Mouse (Mus musculus) neural tube, embryonic 13.5 days (tissue): ENCODE data around the gene Hcrtr2. TPM values are rescaled to one million over a fixed set of nuclear protein-coding genes. Genes with fewer than 3 reads are reported as not detected.

Experiments used
- ATAC-seq: fragments of 200-750 bp; cut with Nextera tagmentation; 2 replicates; pipeline ENCODE4 v1.8.0; 2017; ENCODE audit warnings: low read depth, mild to moderate bottlenecking, moderate TSS enrichment, moderate library complexity
- H3K27ac ChIP-seq: fragments of 300-500 bp; sonication (generic); replicated peaks from 2 replicates; pipeline ENCODE4 v1.5.1; 2015; ENCODE audit warnings: moderate library complexity, mild to moderate bottlenecking, inconsistent platforms
- H3K27me3 ChIP-seq: fragments of 300-500 bp; sonication (generic); 2 replicates; pipeline ENCODE4 v1.6.1; 2015; ENCODE audit warnings: mild to moderate bottlenecking, inconsistent platforms
- H3K36me3 ChIP-seq: fragments of 300-500 bp; sonication (generic); 2 replicates; pipeline ENCODE4 v1.6.1; 2015; ENCODE audit warnings: mild to moderate bottlenecking, inconsistent platforms
- H3K4me1 ChIP-seq: fragments of 300-500 bp; sonication (generic); replicated peaks from 2 replicates; pipeline ENCODE4 v1.6.1; 2015; ENCODE audit warnings: inconsistent platforms
- H3K4me2 ChIP-seq: fragments of 300-500 bp; sonication (generic); 2 replicates; pipeline ENCODE4 v1.6.1; 2015; ENCODE audit warnings: inconsistent platforms, mild to moderate bottlenecking, moderate library complexity
- H3K4me3 ChIP-seq: fragments of 300-500 bp; sonication (generic); 2 replicates; pipeline ENCODE4 v1.5.1; 2015; ENCODE audit warnings: mild to moderate bottlenecking, inconsistent platforms
- H3K9ac ChIP-seq: fragments of 300-500 bp; sonication (generic); 2 replicates; pipeline ENCODE4 v1.6.1; 2015; ENCODE audit warnings: moderate library complexity, mild to moderate bottlenecking, inconsistent platforms
- H3K9me3 ChIP-seq: fragments of 300-500 bp; sonication (generic); 2 replicates; pipeline ENCODE4 v1.6.1; 2016; ENCODE audit warnings: inconsistent platforms
- WGBS: fragments of 180-500 bp; shearing (Covaris S2); methylation state at CpG from one replicate; pipeline ENCODE4 v1.1.7; 2015; 5-methylcytosine and 5-hydroxymethylcytosine counted together
- polyA plus RNA-seq: library from polyadenylated mRNA; unstranded; fragments of >200 nt; fragmentation: Nextera tagmentation; extraction: Ambion mirVana; gene quantifications from 2 replicates; pipeline ENCODE4 v1.2.1, GENCODE M21; 2015

Gene Hcrtr2
- polyA plus RNA-seq, 1 experiment from 2014 or later = 3.2 TPM

- no peak overlapping the region for H3K4me2 ChIP-seq
- no peaks in the 10 kb centered on the region for H3K4me1 ChIP-seq
- H3K36me3 ChIP-seq = no peaks in the 10 kb centered on the region
- ATAC-seq = no peak
- no peak overlapping the region for H3K9ac ChIP-seq
- no peak overlapping the region for H3K4me3 ChIP-seq
- H3K27ac ChIP-seq = no peak overlapping the region
- H3K9me3 ChIP-seq = no peaks in the 10 kb centered on the region
- H3K27me3 ChIP-seq = no peaks in the 10 kb centered on the region
Measured at GRCm38 (mm10) chr9:76313921-76314320, 9.7 kb downstream of the Hcrtr2 start.

GRCm38 (mm10) chr9:76312221-76312620 lies 11.4 kb downstream of the Hcrtr2 start:
- H3K4me3 ChIP-seq = no peak overlapping the region
- no peaks in the 10 kb centered on the region for H3K4me1 ChIP-seq
- WGBS = 64% methylated on average over 1 of the region's 1 CpGs
- no peaks in the 10 kb centered on the region for H3K9me3 ChIP-seq
- no peak overlapping the region for H3K4me2 ChIP-seq
- no peak for ATAC-seq
- H3K36me3 ChIP-seq = no peaks in the 10 kb centered on the region
- H3K27me3 ChIP-seq = no peaks in the 10 kb centered on the region
- H3K27ac ChIP-seq = no peak overlapping the region
- no peak overlapping the region for H3K9ac ChIP-seq

- Histone ChIP-seq H3K9ac (no peak overlapping the region), H3K9me3 (no peaks in the 10 kb centered on the region), H3K4me1 (no peaks in the 10 kb centered on the region), H3K4me2 (no peak overlapping the region), H3K36me3 (no peaks in the 10 kb centered on the region), H3K4me3 (no peak overlapping the region), H3K27me3 (no peaks in the 10 kb centered on the region), H3K27ac (no peak overlapping the region)
- WGBS = 78% methylated on average over 5 of the region's 5 CpGs
- no peak for ATAC-seq
Measured at GRCm38 (mm10) chr9:76291384-76291783, 32.3 kb downstream of the Hcrtr2 start.

GRCm38 (mm10) chr9:76270886-76271285 lies 52.8 kb downstream of the Hcrtr2 start:
- no peak for ATAC-seq

GRCm38 (mm10) chr9:76257731-76258130 lies 65.9 kb downstream of the Hcrtr2 start:
- Histone ChIP-seq H3K4me3 (no peak overlapping the region), H3K4me1 (no peaks in the 10 kb centered on the region), H3K9ac (no peak overlapping the region), H3K27me3 (no peaks in the 10 kb centered on the region), H3K27ac (no peak overlapping the region), H3K36me3 (no peaks in the 10 kb centered on the region), H3K9me3 (no peaks in the 10 kb centered on the region), H3K4me2 (no peak overlapping the region)
- no peak for ATAC-seq
- 85% methylated on average over 5 of the region's 5 CpGs for WGBS

More at GRCm38 (mm10) chr9:76270886-76271285, 52.8 kb downstream of the Hcrtr2 start:
- no peaks in the 10 kb centered on the region for H3K27me3 ChIP-seq
- H3K36me3 ChIP-seq = no peaks in the 10 kb centered on the region
- H3K4me1 ChIP-seq = no peaks in the 10 kb centered on the region
- no peak overlapping the region for H3K4me3 ChIP-seq
- H3K4me2 ChIP-seq = no peak overlapping the region
- H3K9me3 ChIP-seq = no peaks in the 10 kb centered on the region
- no peak overlapping the region for H3K9ac ChIP-seq
- H3K27ac ChIP-seq = no peak overlapping the region

GRCm38 (mm10) chr9:76252544-76252943 lies 71.1 kb downstream of the Hcrtr2 start:
- WGBS = 90% methylated on average over 7 of the region's 7 CpGs

GRCm38 (mm10) chr9:76252109-76252508 lies 71.5 kb downstream of the Hcrtr2 start:
- H3K36me3 ChIP-seq = no peaks in the 10 kb centered on the region
- no peak overlapping the region for H3K4me2 ChIP-seq
- no peak for ATAC-seq
- no peaks in the 10 kb centered on the region for H3K4me1 ChIP-seq
- H3K4me3 ChIP-seq = no peak overlapping the region
- 93% methylated on average over 4 of the region's 4 CpGs for WGBS
- no peak overlapping the region for H3K9ac ChIP-seq
- H3K27ac ChIP-seq = no peak overlapping the region
- no peaks in the 10 kb centered on the region for H3K27me3 ChIP-seq
- H3K9me3 ChIP-seq = no peaks in the 10 kb centered on the region

More at GRCm38 (mm10) chr9:76252544-76252943, 71.1 kb downstream of the Hcrtr2 start:
- H3K27me3 ChIP-seq = no peaks in the 10 kb centered on the region
- no peak overlapping the region for H3K4me2 ChIP-seq
- no peaks in the 10 kb centered on the region for H3K9me3 ChIP-seq
- H3K4me3 ChIP-seq = no peak overlapping the region
- no peak for ATAC-seq
- no peak overlapping the region for H3K9ac ChIP-seq
- no peak overlapping the region for H3K27ac ChIP-seq
- H3K36me3 ChIP-seq = no peaks in the 10 kb centered on the region
- no peaks in the 10 kb centered on the region for H3K4me1 ChIP-seq

- no peaks in the 10 kb centered on the region for H3K27me3 ChIP-seq
- no peak for ATAC-seq
Measured at GRCm38 (mm10) chr9:76242322-76242721, 81.3 kb downstream of the Hcrtr2 start.

GRCm38 (mm10) chr9:76237946-76238345 lies 85.7 kb downstream of the Hcrtr2 start:
- no peak for ATAC-seq
- WGBS = 86% methylated on average over 5 of the region's 5 CpGs
- no peaks in the 10 kb centered on the region for H3K36me3 ChIP-seq
- H3K4me2 ChIP-seq = no peak overlapping the region
- no peak overlapping the region for H3K27ac ChIP-seq
- no peaks in the 10 kb centered on the region for H3K9me3 ChIP-seq
- no peaks in the 10 kb centered on the region for H3K27me3 ChIP-seq
- no peak overlapping the region for H3K9ac ChIP-seq
- no peak overlapping the region for H3K4me3 ChIP-seq
- peaks cover 7% of the 10 kb centered on the region for H3K4me1 ChIP-seq

More at GRCm38 (mm10) chr9:76242322-76242721, 81.3 kb downstream of the Hcrtr2 start:
- no peak overlapping the region for H3K4me2 ChIP-seq
- no peak overlapping the region for H3K9ac ChIP-seq
- 7% methylated on average over 1 of the region's 1 CpGs for WGBS
- H3K9me3 ChIP-seq = no peaks in the 10 kb centered on the region
- H3K36me3 ChIP-seq = no peaks in the 10 kb centered on the region
- no peak overlapping the region for H3K27ac ChIP-seq
- no peaks in the 10 kb centered on the region for H3K4me1 ChIP-seq
- H3K4me3 ChIP-seq = no peak overlapping the region

GRCm38 (mm10) chr9:76237243-76237642 lies 86.4 kb downstream of the Hcrtr2 start:
- Histone ChIP-seq H3K4me3 (no peak overlapping the region), H3K27ac (no peak overlapping the region), H3K27me3 (no peaks in the 10 kb centered on the region), H3K9ac (no peak overlapping the region), H3K36me3 (no peaks in the 10 kb centered on the region), H3K4me2 (peak overlapping the region; percentile 70; the same call in 1 of the 2 replicates), H3K9me3 (no peaks in the 10 kb centered on the region), H3K4me1 (peaks cover 7% of the 10 kb centered on the region)
- WGBS = 62% methylated on average over 12 of the region's 12 CpGs
- ATAC-seq = no peak

- peak overlapping the region; percentile 37 for H3K4me3 ChIP-seq
- peak overlapping the region; percentile 70 for H3K4me2 ChIP-seq
- H3K27ac ChIP-seq = no peak overlapping the region
- no peaks in the 10 kb centered on the region for H3K27me3 ChIP-seq
- H3K9ac ChIP-seq = no peak overlapping the region
- 3% methylated on average over 7 of the region's 7 CpGs for WGBS
- H3K36me3 ChIP-seq = no peaks in the 10 kb centered on the region
- H3K9me3 ChIP-seq = no peaks in the 10 kb centered on the region
- ATAC-seq = peak; percentile 81
- peaks cover 7% of the 10 kb centered on the region for H3K4me1 ChIP-seq
Measured at GRCm38 (mm10) chr9:76236626-76237025, 87.0 kb downstream of the Hcrtr2 start.

GRCm38 (mm10) chr9:76235945-76236503 lies 87.6 kb downstream of the Hcrtr2 start:
- Histone ChIP-seq H3K4me1 (peaks cover 7% of the 10 kb centered on the region), H3K27me3 (no peaks in the 10 kb centered on the region), H3K27ac (peak overlapping the region; percentile 49; the same call in 1 of the 2 replicates), H3K4me2 (peak overlapping the region; percentile 70), H3K9me3 (no peaks in the 10 kb centered on the region), H3K4me3 (peak overlapping the region; percentile 37), H3K36me3 (no peaks in the 10 kb centered on the region), H3K9ac (peak overlapping the region; percentile 64)
- WGBS = 6% methylated on average over 14 of the region's 14 CpGs
- peak; percentile 80; the same call in 1 of the 2 replicates for ATAC-seq

- H3K9me3 ChIP-seq = no peaks in the 10 kb centered on the region
- no peaks in the 10 kb centered on the region for H3K27me3 ChIP-seq
- H3K4me2 ChIP-seq = no peak overlapping the region
- peaks cover 7% of the 10 kb centered on the region for H3K4me1 ChIP-seq
- H3K4me3 ChIP-seq = no peak overlapping the region
- no peak for ATAC-seq
- no peak overlapping the region for H3K9ac ChIP-seq
- WGBS = 47% methylated on average over 7 of the region's 7 CpGs
- no peaks in the 10 kb centered on the region for H3K36me3 ChIP-seq
- H3K27ac ChIP-seq = no peak overlapping the region
Measured at GRCm38 (mm10) chr9:76234899-76235298, 88.8 kb downstream of the Hcrtr2 start.
